Mouse (Mus musculus) neural tube, embryonic 13.5 days (tissue): Measurements from ENCODE around the gene Cts6. TPM values are rescaled to one million over a fixed set of nuclear protein-coding genes. Genes with fewer than 3 reads are reported as not detected.
"Not testable (repeated sequence)": the region's sequence is repeated elsewhere in the genome, so short reads cannot be mapped to it uniquely, and the experiment has no call there.

Source experiments
- ATAC-seq: fragments of 200-750 bp; cut with Nextera tagmentation; 2 replicates; pipeline ENCODE4 v1.8.0; 2017; ENCODE audit warnings: low read depth, mild to moderate bottlenecking, moderate TSS enrichment, moderate library complexity
- H3K27ac ChIP-seq: fragments of 300-500 bp; sonication (generic); replicated peaks from 2 replicates; pipeline ENCODE4 v1.5.1; 2015; ENCODE audit warnings: moderate library complexity, mild to moderate bottlenecking, inconsistent platforms
- H3K27me3 ChIP-seq: fragments of 300-500 bp; sonication (generic); 2 replicates; pipeline ENCODE4 v1.6.1; 2015; ENCODE audit warnings: mild to moderate bottlenecking, inconsistent platforms
- H3K36me3 ChIP-seq: fragments of 300-500 bp; sonication (generic); 2 replicates; pipeline ENCODE4 v1.6.1; 2015; ENCODE audit warnings: mild to moderate bottlenecking, inconsistent platforms
- H3K4me1 ChIP-seq: fragments of 300-500 bp; sonication (generic); replicated peaks from 2 replicates; pipeline ENCODE4 v1.6.1; 2015; ENCODE audit warnings: inconsistent platforms
- H3K4me2 ChIP-seq: fragments of 300-500 bp; sonication (generic); 2 replicates; pipeline ENCODE4 v1.6.1; 2015; ENCODE audit warnings: inconsistent platforms, mild to moderate bottlenecking, moderate library complexity
- H3K4me3 ChIP-seq: fragments of 300-500 bp; sonication (generic); 2 replicates; pipeline ENCODE4 v1.5.1; 2015; ENCODE audit warnings: mild to moderate bottlenecking, inconsistent platforms
- H3K9ac ChIP-seq: fragments of 300-500 bp; sonication (generic); 2 replicates; pipeline ENCODE4 v1.6.1; 2015; ENCODE audit warnings: moderate library complexity, mild to moderate bottlenecking, inconsistent platforms
- H3K9me3 ChIP-seq: fragments of 300-500 bp; sonication (generic); 2 replicates; pipeline ENCODE4 v1.6.1; 2016; ENCODE audit warnings: inconsistent platforms
- WGBS: fragments of 180-500 bp; shearing (Covaris S2); methylation state at CpG from one replicate; pipeline ENCODE4 v1.1.7; 2015; 5-methylcytosine and 5-hydroxymethylcytosine counted together
- polyA plus RNA-seq: library from polyadenylated mRNA; unstranded; fragments of >200 nt; fragmentation: Nextera tagmentation; extraction: Ambion mirVana; gene quantifications from 2 replicates; pipeline ENCODE4 v1.2.1, GENCODE M21; 2015

The Cts6 gene
- polyA plus RNA-seq = not detected in 2 replicates

- 94% methylated on average over 3 of the region's 3 CpGs for WGBS
- Histone ChIP-seq H3K4me3 (no peak within 1 kb of the TSS), H3K36me3 (no peaks in the 10 kb centered on the region), H3K9ac (no peak within 1 kb of the TSS), H3K4me1 (no peaks in the 10 kb centered on the region), H3K27ac (no peak within 1 kb of the TSS), H3K4me2 (no peak within 1 kb of the TSS), H3K27me3 (no peaks in the 10 kb centered on the region), H3K9me3 (peaks cover 50% of the 10 kb centered on the region)
- ATAC-seq = no peak
Measured at GRCm38 (mm10) chr13:61203310-61203709, at the start of gene Cts6. Cts6 (minus strand) TSS chr13:61203410.

- H3K4me2 ChIP-seq = no peak overlapping the region
- no peak overlapping the region for H3K27ac ChIP-seq
- peaks cover 23% of the 10 kb centered on the region for H3K9me3 ChIP-seq
- H3K4me3 ChIP-seq = no peak overlapping the region
- H3K27me3 ChIP-seq = no peaks in the 10 kb centered on the region
- no peaks in the 10 kb centered on the region for H3K4me1 ChIP-seq
- ATAC-seq = no peak
- WGBS = 58% methylated on average over 13 of the region's 13 CpGs
- no peak overlapping the region for H3K9ac ChIP-seq
- H3K36me3 ChIP-seq = no peaks in the 10 kb centered on the region
Measured at GRCm38 (mm10) chr13:61241076-61241947, 38.1 kb upstream of the Cts6 start.

- H3K4me3 ChIP-seq, H3K4me2 ChIP-seq, H3K36me3 ChIP-seq, H3K9ac ChIP-seq, H3K27me3 ChIP-seq, H3K4me1 ChIP-seq, H3K27ac ChIP-seq, ATAC-seq: not testable (repeated sequence)
- 82% methylated on average over 5 of the region's 5 CpGs for WGBS
- peaks cover 12% of the 10 kb centered on the region for H3K9me3 ChIP-seq
Measured at GRCm38 (mm10) chr13:61185151-61185933, 17.9 kb downstream of the Cts6 start.

GRCm38 (mm10) chr13:61164622-61165021 is 38.6 kb downstream of the Cts6 start:
- no peaks in the 10 kb centered on the region for H3K27me3 ChIP-seq
- H3K36me3 ChIP-seq = no peaks in the 10 kb centered on the region
- peaks cover 57% of the 10 kb centered on the region for H3K9me3 ChIP-seq
- no peak overlapping the region for H3K4me3 ChIP-seq
- no peak overlapping the region for H3K4me2 ChIP-seq
- no peak for ATAC-seq
- 85% methylated on average over 4 of the region's 4 CpGs for WGBS
- no peak overlapping the region for H3K27ac ChIP-seq
- no peaks in the 10 kb centered on the region for H3K4me1 ChIP-seq
- H3K9ac ChIP-seq = no peak overlapping the region

GRCm38 (mm10) chr13:61164156-61164555 is 39.1 kb downstream of the Cts6 start, which contains the start of gene Ctsr:
Ctsr (minus strand) TSS chr13:61164256.
- Histone ChIP-seq H3K4me2 (no peak within 1 kb of the TSS), H3K4me1 (no peaks in the 10 kb centered on the region), H3K4me3 (no peak within 1 kb of the TSS), H3K27me3 (no peaks in the 10 kb centered on the region), H3K9ac (no peak within 1 kb of the TSS), H3K9me3 (peaks cover 55% of the 10 kb centered on the region), H3K27ac (no peak within 1 kb of the TSS), H3K36me3 (no peaks in the 10 kb centered on the region)
- ATAC-seq = no peak
- WGBS = 72% methylated on average over 1 of the region's 1 CpGs

Other genes starting within 250 kb of the Cts6 start
- gene Ctsj, start 197.5 kb downstream of the Cts6 start, polyA plus RNA-seq = not detected in 2 replicates
- gene Ctsq, start 162.8 kb downstream of the Cts6 start, polyA plus RNA-seq = not detected in 2 replicates
- gene Ctsr, start 39.2 kb downstream of the Cts6 start, polyA plus RNA-seq = not detected in 2 replicates
- not detected in 2 replicates for gene Cts8, start 51.9 kb upstream of the Cts6 start, polyA plus RNA-seq
- gene Gm49398, start 85.4 kb upstream of the Cts6 start, polyA plus RNA-seq = not detected in 2 replicates
- gene Cts7, start 154.8 kb upstream of the Cts6 start, polyA plus RNA-seq = not detected in 2 replicates